Mouse (Mus musculus): ENCODE measurements around the gene Tmem234.
A peak's percentile ranks its signal among the peaks of the same experiment; 100 is the strongest.

The Tmem234 gene

DNA sequence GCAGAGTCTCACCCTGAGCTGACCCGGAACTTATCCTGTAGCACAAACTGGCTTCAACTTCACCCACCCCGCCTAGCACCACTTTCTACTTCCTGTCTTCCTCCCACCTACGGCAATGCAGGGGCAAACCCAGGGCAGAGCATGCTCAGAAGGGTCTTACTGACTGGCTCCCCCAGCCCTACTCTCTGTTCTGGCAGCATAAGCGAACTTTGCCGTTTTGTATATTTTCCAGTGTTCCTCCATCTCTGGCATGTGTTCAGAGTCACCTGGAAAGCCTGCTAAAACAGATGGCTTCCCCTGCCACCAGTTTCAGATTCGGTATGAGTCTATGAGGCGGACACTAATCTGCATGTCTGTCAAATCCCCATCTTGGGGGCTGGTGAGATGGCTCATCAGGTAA, 20.1 kb upstream of the Tmem234 start:
- no peak for DNase-seq

- DNase-seq = no peak
Observed at GRCm38 (mm10) chr4:129582251-129582650, 18.2 kb upstream of the Tmem234 start.

GRCm38 (mm10) chr4:129584370-129584769, 16.1 kb upstream of the Tmem234 start:
- DNase-seq = no peak

- DNase-seq = peak; percentile 92 to 96
Observed at GRCm38 (mm10) chr4:129584884-129585608, 15.4 kb upstream of the Tmem234 start.

DNA sequence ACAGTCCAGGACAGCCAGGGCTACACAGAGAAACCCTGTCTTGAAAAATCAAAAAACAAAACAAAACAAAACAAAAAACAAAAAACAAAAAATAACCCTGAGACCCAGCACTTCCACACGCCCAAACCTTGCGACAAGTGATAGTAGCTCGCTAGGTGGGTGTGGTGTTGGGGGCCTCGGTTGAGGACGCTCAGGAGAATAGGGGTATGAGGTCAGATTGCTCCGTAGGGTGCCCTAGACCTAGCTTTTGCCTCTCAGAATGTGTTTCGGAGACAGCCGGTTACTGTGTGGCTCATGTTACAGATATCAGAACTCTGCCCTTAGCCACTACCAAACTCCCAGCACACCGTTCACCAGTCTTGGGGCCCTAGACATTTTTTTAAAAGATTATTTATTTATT, 14.7 kb upstream of the Tmem234 start:
- no peak for DNase-seq

DNA sequence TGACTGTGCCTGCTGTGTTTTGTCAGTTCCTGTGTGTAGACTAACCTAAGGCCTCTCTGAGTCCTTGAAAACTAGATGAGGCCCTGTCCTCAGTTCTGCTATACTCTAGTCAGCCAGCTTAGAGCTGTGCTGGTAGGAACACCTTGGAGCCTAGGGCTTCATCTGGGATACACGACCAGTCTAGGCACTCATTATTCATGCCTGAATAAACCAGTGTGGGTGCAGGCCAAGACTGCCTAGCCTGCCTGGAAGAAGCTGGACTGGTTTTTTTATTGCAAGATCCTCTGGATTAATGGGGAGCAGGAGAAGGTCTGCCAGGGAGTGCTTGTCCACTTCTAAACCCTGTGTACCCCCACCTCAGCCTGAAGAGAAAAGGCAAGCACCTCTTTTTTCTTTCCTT, 13.5 kb upstream of the Tmem234 start:
- peak; percentile 49 to 60 for DNase-seq

DNA sequence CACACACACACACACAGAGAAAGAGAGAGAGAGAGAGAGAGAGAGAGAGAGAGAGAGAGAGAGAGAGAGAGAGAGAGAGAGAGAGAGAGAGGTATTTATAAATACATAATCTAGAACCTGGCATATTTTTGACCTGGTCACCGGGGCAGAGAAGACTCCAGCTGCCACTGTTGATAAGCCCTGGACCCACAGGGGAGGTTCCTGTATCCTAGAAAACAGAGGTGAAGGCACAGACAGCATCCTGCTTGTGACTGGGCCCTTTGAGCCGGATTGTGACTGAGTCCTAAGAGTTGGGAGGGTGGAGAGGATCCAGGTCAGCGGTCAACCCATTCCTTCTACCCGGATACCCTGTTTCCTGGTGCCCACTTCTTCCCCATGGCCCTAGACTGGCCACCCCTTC, 11.6 kb upstream of the Tmem234 start:
- no peak for DNase-seq

GRCm38 (mm10) chr4:129608426-129609025, 8.1 kb downstream of the Tmem234 start:
- DNase-seq = peak; percentile 87 to 89

DNA sequence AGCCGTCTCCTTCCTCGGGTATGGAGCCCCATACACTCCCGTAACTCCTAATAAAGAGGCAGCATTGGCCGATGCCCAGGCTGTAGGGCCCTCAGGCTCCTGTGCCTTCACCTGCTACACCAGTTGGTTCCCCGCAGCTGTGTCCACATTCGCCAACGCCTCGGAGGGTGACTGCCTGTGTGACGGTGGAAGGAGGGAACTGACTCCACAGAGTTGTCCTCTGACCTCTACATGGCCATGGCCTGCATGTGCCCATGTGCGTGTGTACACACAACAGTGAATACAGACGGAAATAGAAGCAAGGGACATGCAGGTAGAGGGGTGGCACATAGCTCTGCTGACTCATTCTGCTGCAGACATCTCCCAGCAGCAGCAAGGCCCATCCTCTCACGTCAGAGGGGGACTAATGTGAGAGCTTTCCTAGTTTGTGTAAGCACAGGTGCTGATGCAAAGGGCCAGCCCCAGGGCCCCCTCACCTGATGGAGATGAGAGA, 8.7 kb downstream of the Tmem234 start:
- peak in 1 of 2 experiments; percentile 37 for DNase-seq

DNA sequence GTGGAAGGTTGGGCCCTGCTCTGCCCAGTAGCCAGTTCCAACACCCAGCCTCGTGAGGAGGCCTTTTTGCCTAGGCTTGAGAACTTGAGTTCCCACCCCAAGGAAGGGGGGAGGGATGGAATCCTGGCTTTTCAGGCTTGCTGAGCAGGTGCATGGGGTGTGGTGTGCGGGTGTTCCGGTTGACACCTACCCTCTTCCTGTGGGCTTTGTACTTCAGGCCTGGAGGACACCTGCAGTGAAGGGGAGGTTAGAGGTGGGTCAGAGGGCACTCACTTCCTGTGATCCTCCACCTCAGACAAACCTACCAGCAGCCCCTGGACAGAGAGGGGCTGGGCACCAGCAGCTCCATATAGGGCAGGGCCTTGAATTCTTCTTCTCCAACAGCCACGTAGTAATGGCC, 9.6 kb downstream of the Tmem234 start:
- peak in 1 of 2 experiments; percentile 25 for DNase-seq

- DNase-seq = no peak
Observed at GRCm38 (mm10) chr4:129610472-129610871, 10.0 kb downstream of the Tmem234 start.

DNA sequence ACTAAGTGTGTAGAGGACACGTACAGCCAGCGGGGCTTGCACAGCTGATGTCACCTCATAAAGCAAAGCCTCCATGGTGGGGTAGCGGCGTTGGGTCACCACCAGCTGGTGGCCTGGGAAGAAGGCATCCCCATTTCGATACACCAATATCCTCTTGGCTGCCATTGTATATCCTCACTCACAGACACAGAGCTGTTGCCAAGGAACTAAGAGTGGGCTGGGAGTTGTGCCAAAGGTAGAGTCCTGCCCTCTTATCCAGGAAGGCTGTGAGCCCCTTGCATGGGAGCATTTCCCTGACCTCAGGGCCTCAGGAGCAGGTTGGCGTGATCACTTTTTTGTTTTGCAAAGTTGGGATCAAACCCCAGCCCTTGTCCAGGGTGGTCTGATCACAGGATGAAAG, 13.6 kb downstream of the Tmem234 start, which contains the start of gene Dcdc2b:
Gene Dcdc2b (minus strand): TSS at position 165 of the 400 bp plus-strand sequence.
- DNase-seq = no peak

DNA sequence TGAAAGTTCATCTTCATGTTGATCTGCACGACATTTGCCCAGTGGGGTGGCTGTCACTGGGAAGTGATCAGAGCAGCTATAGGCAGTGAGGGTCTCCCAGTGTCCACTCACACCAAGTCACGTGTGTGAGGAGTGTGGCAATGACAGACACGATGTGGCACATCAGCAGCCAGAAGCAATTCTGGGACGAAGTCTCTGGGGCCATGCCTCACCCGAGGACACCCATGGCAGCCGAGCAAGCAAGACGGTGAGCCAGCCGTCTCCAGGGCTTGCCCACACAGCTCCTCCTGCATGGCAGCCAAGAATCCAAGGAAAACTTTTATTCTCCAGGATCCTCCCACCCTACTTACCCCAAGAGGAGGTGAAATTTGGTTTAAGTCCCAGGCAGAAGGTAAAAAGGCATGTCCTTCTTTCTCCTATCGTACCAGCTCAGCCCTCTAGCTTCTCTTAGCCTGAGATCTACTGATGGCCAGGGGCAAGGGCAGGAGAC, 15.4 kb downstream of the Tmem234 start:
- no peak for DNase-seq

- DNase-seq = no peak
Observed at GRCm38 (mm10) chr4:129616631-129617030, 16.2 kb downstream of the Tmem234 start.

GRCm38 (mm10) chr4:129617121-129617641, 16.7 kb downstream of the Tmem234 start:
- DNase-seq = no peak

DNA sequence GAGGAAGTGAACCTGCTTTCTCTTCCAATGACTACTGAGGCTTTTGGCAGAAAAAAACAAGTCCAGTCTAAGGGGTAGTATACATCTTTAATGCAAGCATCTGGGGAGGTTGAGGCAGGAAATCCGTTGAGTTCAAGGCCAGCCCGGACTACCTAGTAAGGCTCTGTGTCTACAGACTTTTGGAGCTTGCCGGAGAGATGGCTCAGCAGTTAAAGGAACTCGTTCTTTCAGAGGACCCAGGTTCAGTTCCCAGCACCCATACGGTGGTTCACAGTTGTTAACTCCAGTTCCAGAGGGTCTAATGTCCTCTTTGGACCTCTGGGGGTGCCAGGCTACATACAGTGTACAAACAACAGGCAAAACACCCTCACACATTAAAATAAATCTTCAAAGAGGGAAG, 17.6 kb downstream of the Tmem234 start:
- no peak for DNase-seq

- DNase-seq = peak; percentile 97 to 98
Observed at GRCm38 (mm10) chr4:129618786-129619691, 18.6 kb downstream of the Tmem234 start, which contains the start of gene Iqcc. Gene Iqcc (minus strand): TSS chr4:129619099.

- peak in 1 of 2 experiments; percentile 42 for DNase-seq
Observed at GRCm38 (mm10) chr4:129620419-129621282, 20.2 kb downstream of the Tmem234 start.

- DNase-seq = peak; percentile 45 to 69
Observed at GRCm38 (mm10) chr4:129621283-129621841, 20.9 kb downstream of the Tmem234 start.

DNA sequence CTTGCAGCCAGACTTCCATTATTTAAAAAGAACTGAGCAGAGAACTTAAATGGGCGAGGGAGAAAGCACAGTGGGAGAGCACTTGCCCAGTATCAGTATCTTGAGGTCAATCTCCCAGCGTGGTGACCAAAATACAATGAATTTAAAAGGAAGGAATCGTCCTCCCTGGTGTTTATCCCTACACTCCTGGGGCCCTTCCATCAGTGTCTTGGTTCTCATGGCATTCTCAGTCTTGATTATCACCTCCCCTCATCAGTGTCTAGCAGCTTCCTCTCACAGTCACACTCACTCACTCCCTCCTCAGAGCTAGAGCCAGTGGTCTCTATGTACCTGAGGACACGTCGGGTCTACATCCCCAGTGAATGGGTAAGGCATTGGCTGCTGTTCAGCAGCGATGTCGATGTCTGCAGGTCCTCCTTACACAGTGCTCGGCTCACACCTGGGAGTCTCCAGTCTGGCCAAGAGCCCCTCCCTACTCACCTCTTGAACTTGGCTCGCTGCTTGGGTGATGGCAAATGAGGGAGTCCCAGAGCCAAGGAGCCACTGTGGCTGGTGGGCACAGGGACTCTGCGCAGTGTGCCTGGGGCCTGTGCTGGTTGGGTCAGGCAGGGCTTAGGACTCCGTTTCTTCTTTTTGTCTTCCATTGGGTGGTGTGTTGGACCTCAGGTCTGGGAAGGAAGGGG, 21.8 kb downstream of the Tmem234 start:
- DNase-seq = peak in 1 of 2 experiments; percentile 30
